Mouse (Mus musculus) megakaryocyte progenitor cell, adult 5-6 weeks (primary cell): ENCODE results near the gene Armc6. TPM values are rescaled to one million over a fixed set of nuclear protein-coding genes. Genes with fewer than 3 reads are reported as not detected.
A peak's percentile ranks its signal among the peaks of the same experiment; 100 is the strongest.
"Not testable (repeated sequence)": the region's sequence is repeated elsewhere in the genome, so short reads cannot be mapped to it uniquely, and the experiment has no call there.

Experiments
- ATAC-seq: replicated peaks from 2 replicates; pipeline ENCODE4 v1.8.0; 2016; ENCODE audit warnings: mild to moderate bottlenecking, moderate TSS enrichment, inconsistent platforms; ENCODE audit not compliant: poor library complexity
- total RNA-seq, 2 experiments: library from RNA; stranded (forward) in 1 of 2; stranded (reverse) in 1 of 2; fragments of 157-497, 149-512 nt in 1 of 2; fragments of 200-1000 nt in 1 of 2; gene quantifications; 2 replicates each; pipeline versions ENCODE4 v1.2.3 to v1.2.4; 2015 to 2017

Gene Armc6
- total RNA-seq, 2 experiments from 2014 or later = 3.2 to 7.1 TPM

GRCm38 (mm10) chr8:70233606-70234005 is 660 bp downstream of the Armc6 start:
- no peak for ATAC-seq

DNA sequence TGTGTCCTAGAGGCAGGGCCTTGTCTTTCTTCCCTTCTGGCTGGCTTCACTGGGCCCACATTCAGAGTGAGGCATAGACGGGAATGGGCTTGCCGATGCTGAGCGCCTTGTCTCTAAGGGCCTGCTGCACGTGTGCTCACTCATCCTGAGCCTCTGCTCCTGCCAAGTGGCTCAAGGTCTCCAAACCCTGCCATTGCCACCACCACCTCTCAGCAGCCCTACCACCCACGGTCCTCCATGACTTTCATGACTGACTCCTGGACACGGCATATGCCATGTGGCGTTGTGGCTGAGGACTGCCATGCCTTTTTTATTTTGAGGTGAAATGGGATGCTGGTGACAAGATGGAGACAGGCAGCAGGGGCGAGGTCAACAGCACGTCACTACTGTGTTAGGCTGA is 3.4 kb downstream of the Armc6 start:
- no peak for ATAC-seq

GRCm38 (mm10) chr8:70227997-70228396 is 6.3 kb downstream of the Armc6 start:
- no peak for ATAC-seq

DNA sequence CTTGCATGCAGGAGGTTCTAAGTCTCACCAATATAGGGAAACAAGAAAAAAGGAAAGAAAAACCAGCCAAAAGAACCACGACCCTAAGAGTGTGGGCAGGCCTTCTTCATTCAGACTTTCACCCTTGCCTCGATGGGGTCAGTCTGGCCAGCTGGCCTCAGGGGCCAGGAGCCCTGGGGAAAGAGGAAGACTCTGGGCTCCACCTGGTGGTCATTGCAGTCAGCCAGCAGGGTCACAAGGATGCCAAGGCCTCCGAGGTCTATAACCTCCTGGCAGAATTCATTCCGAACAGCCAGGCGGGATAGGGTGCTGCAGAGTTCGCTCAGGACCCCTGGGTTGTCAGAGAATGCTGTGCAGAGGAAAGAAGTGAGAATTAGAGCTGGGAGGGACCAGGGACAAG is 10.9 kb downstream of the Armc6 start:
- peak; percentile 60; the same call in 1 of the 2 replicates for ATAC-seq

- no peak for ATAC-seq
These were observed 12.2 kb downstream of the Armc6 start for GRCm38 (mm10) chr8:70222041-70222440.

- ATAC-seq = no peak
These were observed 13.4 kb downstream of the Armc6 start for GRCm38 (mm10) chr8:70220911-70221310.

DNA sequence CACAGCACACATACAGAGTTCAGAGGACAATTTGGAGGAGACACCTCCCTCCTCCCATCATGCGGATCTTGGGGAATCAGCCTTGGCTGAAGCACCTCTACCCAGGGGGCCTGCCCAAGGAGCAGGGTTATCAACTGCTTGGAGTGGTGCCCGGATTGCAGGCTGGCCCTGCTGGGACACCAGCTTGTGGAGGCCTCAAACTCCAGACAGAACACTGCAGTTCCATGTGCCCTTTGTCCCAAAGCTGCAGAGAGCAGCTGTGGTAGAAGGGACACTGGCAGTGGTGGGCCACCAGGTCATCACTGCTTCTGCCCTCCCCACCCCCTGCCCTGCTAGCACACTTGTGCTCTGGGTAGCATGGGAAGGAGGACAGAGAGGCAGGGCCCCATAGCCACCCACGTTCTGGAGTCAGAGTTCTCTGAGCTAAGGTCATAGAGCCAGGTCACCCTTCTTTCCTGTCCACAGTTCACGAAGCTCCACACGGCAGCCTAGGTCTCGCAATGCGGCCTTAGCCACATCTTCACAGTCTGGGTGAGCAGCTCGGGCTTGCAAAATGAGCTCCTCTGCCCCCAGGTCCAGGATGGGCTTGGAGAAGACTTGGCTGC is 13.9 kb downstream of the Armc6 start:
- no peak for ATAC-seq

DNA sequence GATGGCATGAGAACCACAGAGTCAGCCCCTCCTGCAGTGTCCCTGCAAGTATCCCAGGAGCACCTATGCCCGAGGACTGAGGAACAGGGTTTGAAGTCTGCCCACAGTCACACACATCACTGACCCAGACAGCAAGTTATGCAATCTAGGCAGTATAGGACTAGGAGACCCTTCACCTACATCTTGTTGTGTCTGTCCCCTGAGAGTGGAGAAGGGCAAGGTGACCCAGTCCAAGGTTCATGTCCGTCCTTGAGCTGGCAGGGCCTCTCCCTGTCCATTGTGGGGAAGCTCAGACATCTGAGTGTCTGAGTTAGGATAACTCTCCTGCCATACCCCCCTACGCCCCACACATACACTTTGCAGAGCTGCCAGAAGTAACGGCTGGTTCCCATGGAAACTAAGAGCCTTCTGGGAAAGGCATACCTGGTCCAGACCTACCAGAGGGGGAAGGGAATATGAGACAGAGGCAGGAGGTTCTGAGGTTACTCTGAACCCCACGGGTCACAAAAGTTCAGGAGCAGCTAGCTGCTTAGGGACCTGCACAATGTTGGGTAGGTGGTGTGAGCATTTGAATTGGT is 15.1 kb downstream of the Armc6 start:
- ATAC-seq = no peak

- ATAC-seq = no peak
These were observed 16.8 kb downstream of the Armc6 start for GRCm38 (mm10) chr8:70217441-70217840.

DNA sequence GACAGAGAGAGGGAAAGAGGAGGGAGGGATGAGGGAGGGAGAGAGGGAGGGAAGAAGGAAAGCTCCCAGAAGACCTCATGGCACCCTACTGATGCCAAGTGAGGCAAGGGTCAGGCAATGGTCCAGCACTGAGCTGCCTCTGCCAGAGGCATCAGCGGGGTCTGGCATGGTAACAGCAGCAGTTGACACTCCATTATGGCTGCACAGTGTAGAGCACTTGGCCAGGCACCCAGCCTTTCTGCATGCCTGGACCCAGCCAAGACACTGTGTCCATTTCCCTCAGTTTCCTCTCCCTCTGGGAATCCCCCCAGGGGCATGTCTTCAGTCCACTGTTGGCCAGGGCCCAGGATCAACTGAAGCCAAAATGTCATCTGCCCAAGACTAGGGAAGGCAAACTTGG is 17.7 kb downstream of the Armc6 start:
- ATAC-seq = no peak

DNA sequence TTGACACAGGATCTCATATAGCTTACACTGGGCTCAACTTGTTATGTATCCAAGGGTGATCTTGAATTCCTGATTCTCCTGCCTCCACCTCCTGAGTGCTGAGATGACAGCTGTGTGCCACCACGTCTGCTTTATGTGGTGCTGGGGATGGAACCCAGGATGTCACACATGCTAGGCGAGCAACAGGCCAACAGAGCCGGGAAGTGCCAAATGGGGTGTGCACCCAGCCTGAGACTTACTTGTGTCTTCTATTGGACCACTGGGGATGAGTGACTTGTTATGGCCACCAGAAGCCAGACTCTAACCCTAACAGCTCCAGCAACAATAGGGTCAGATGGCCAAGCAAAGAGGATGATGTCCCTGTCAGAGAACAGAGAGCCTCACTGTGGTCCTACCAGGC is 18.1 kb downstream of the Armc6 start:
- not testable (repeated sequence) for ATAC-seq

DNA sequence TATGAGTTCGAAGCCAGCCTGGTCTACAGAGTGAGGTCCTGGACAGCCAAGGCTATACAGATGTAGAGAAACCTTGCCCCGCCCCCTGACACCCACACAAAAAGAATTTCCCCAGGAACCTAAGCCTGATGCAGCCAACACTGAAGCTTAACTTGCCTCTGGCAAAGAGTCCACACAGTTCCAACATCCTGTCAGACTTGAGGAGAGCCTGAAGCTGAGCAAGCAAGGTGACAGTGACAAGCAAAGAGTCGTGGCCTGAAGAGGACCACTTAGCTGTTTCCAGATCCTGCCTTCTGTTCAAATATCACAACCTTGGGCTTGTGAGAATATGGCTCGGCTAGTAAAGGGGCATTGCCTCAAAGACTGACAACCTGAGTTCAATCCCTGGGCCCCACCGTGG is 19.2 kb downstream of the Armc6 start:
- no peak for ATAC-seq

DNA sequence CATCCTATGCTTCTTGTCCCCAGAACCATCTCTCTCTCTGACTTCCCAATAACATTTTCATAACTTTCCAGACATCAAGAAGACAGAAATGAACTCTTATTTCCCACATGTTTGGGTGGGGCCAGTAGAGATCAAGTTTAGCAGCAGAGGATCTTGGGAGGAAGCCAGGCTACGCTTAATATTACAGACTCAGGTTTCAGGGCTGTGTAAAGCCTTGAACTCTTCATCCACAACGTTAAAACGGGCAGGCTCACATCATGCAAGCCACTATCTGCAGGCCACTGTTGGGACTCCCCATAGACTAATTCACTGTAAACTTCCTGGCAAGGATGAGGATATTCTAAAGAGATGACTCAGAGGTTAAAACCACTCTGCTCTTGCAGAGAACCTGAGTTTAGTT is 19.9 kb downstream of the Armc6 start:
- no peak for ATAC-seq

- ATAC-seq = peak; percentile 84
These were observed 21.9 kb downstream of the Armc6 start, which contains the start of gene Slc25a42 for GRCm38 (mm10) chr8:70212112-70213055. Gene Slc25a42 (minus strand): TSS chr8:70212305.

DNA sequence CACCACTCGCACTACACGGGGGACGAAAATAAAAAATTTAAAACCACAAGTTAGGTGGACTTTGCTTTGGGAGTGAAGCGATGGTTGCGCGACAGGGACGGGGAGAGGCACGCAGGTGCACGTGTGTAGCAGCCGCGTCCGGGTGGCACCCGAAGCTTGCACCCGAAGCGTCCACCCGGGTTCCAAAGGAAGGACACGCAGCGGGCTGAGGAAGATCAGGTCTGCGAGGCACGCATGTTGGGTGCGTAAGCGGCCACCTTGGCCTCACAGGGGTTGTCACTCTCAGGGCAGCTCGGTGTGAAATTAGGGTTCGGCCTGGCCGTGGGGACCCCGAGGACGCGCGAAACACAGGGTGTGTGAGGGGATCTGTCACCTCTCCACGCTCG is 22.5 kb downstream of the Armc6 start:
- ATAC-seq = no peak

- ATAC-seq = no peak
These were observed 23.0 kb downstream of the Armc6 start for GRCm38 (mm10) chr8:70211275-70211674.

DNA sequence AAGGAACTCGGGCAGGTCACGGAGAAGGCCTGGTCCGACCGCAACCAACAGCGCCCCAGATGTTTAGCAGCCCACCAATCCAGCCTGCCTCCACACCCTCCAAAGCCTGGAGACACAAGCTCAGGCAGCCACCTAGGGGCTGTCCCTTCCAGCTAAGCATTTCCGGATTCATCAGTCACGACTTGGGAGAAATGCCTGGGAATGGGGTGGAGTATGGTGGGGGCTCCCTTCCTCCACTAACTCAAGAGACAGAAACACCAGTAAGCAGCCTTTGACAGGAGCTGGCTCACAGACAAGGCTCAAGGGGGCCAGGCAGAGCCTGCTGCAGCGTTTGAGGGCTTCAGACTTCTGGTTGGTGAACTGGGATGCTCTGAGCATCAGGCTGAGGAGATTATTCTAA is 23.7 kb downstream of the Armc6 start:
- no peak for ATAC-seq

GRCm38 (mm10) chr8:70208130-70208529 is 26.1 kb downstream of the Armc6 start:
- no peak for ATAC-seq

- no peak for ATAC-seq
These were observed 29.5 kb downstream of the Armc6 start for GRCm38 (mm10) chr8:70204757-70205156.

GRCm38 (mm10) chr8:70203072-70203471 is 31.2 kb downstream of the Armc6 start:
- no peak for ATAC-seq

GRCm38 (mm10) chr8:70201417-70201816 is 32.8 kb downstream of the Armc6 start:
- ATAC-seq = peak; percentile 92
